Mouse (Mus musculus) ES-Bruce4 (cell line): ENCODE data around the gene Tenm4.

Experiments used
- CTCF ChIP-seq: IDR thresholded peaks from one replicate; pipeline ENCODE4 v1.8.1; 2011; ENCODE audit warnings: low read depth, low read length
- EP300 ChIP-seq: IDR thresholded peaks from 2 replicates; pipeline ENCODE4 v1.6.1; 2011; ENCODE audit warnings: low read depth, low read length; ENCODE audit not compliant: insufficient read depth

DNA sequence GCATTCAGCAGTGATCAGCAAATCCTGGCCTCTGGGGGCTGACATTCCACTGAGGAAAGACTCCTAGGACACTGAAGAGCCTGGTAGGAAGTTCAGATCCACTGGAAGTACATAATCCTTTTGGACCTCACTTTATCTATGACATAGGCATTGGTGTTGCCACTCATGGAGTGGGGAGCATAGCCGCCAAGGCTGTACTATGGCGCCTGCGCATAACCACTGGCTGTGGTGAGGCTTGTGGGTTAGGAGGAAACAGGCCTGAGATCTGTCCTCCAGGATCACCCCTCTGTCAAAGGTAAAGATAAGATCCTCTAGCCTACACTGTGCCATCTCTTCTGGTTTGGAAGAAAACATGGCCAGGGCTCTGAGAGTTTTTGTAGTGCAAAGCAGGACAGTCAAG, 712.3 kb downstream of the Tenm4 start:
- TF ChIP-seq CTCF = no peak
- no peak for TF ChIP-seq EP300
